Mouse (Mus musculus) embryonic facial prominence, embryonic 13.5 days (tissue): ENCODE measurements at regions not wholly inside any gene's neighbourhood (a gene's known extent, or its start where the extent isn't known, plus 50 kb on each side); places are given as distances from the start of the nearest gene placed in this dataset.

Source experiments
- ATAC-seq: fragments of 200-750 bp; cut with Nextera tagmentation; 2 replicates; pipeline ENCODE4 v1.8.0; 2017; ENCODE audit warnings: low read depth; ENCODE audit not compliant: insufficient number of reproducible peaks, insufficient read depth, low FRiP score, low TSS enrichment
- H3K27ac ChIP-seq: fragments of 300-500 bp; sonication (generic); 2 replicates; pipeline ENCODE4 v1.5.1; 2015; ENCODE audit warnings: moderate library complexity, mild to moderate bottlenecking, inconsistent platforms
- H3K27me3 ChIP-seq: fragments of 300-500 bp; sonication (generic); 2 replicates; pipeline ENCODE4 v1.6.1; 2015; ENCODE audit warnings: mild to moderate bottlenecking, inconsistent platforms
- H3K36me3 ChIP-seq: fragments of 300-500 bp; sonication (generic); 2 replicates; pipeline ENCODE4 v1.6.1; 2015; ENCODE audit warnings: mild to moderate bottlenecking, inconsistent platforms
- H3K4me1 ChIP-seq: fragments of 300-500 bp; sonication (generic); 2 replicates; pipeline ENCODE4 v1.6.1; 2015; ENCODE audit warnings: inconsistent platforms
- H3K4me2 ChIP-seq: fragments of 300-500 bp; sonication (generic); 2 replicates; pipeline ENCODE4 v1.6.1; 2015; ENCODE audit warnings: moderate library complexity, mild to moderate bottlenecking, inconsistent platforms
- H3K4me3 ChIP-seq: fragments of 300-500 bp; sonication (generic); 2 replicates; pipeline ENCODE4 v1.5.1; 2015; ENCODE audit warnings: mild to moderate bottlenecking, inconsistent platforms
- H3K9ac ChIP-seq: fragments of 300-500 bp; sonication (generic); 2 replicates; pipeline ENCODE4 v1.6.1; 2015; ENCODE audit warnings: mild to moderate bottlenecking, inconsistent platforms
- H3K9me3 ChIP-seq: fragments of 300-500 bp; sonication (generic); 2 replicates; pipeline ENCODE4 v1.6.1; 2016; ENCODE audit warnings: inconsistent platforms
- WGBS: fragments of 180-500 bp; shearing (Covaris S2); methylation state at CpG from one replicate; pipeline ENCODE4 v1.1.7; 2015; ENCODE audit warnings: mixed read lengths; 5-methylcytosine and 5-hydroxymethylcytosine counted together

GRCm38 (mm10) chr14:120675752-120676151 lies 197.5 kb downstream of the Rap2a start:
- H3K4me2 ChIP-seq = no peak overlapping the region
- H3K4me1 ChIP-seq = no peaks in the 10 kb centered on the region
- H3K9me3 ChIP-seq = no peaks in the 10 kb centered on the region
- no peak overlapping the region for H3K27ac ChIP-seq
- H3K9ac ChIP-seq = no peak overlapping the region
- ATAC-seq = no peak
- no peak overlapping the region for H3K4me3 ChIP-seq
- 73% methylated on average over 2 of the region's 2 CpGs for WGBS
- no peaks in the 10 kb centered on the region for H3K36me3 ChIP-seq
- no peaks in the 10 kb centered on the region for H3K27me3 ChIP-seq

GRCm38 (mm10) chr14:120678533-120678932 lies 200.3 kb downstream of the Rap2a start:
- ATAC-seq = no peak
- 84% methylated on average over 9 of the region's 9 CpGs for WGBS
- no peaks in the 10 kb centered on the region for H3K27me3 ChIP-seq

GRCm38 (mm10) chr14:120679072-120679471 lies 200.8 kb downstream of the Rap2a start:
- Histone ChIP-seq H3K27me3 (no peaks in the 10 kb centered on the region), H3K27ac (no peak overlapping the region), H3K4me3 (no peak overlapping the region), H3K9me3 (no peaks in the 10 kb centered on the region), H3K36me3 (no peaks in the 10 kb centered on the region), H3K4me2 (no peak overlapping the region), H3K9ac (no peak overlapping the region), H3K4me1 (no peaks in the 10 kb centered on the region)
- no peak for ATAC-seq
- 72% methylated on average over 2 of the region's 2 CpGs for WGBS

More at GRCm38 (mm10) chr14:120678533-120678932, 200.3 kb downstream of the Rap2a start:
- Histone ChIP-seq H3K4me2 (no peak overlapping the region), H3K9me3 (no peaks in the 10 kb centered on the region), H3K27ac (no peak overlapping the region), H3K9ac (no peak overlapping the region), H3K4me1 (no peaks in the 10 kb centered on the region), H3K36me3 (no peaks in the 10 kb centered on the region), H3K4me3 (no peak overlapping the region)

- no peaks in the 10 kb centered on the region for H3K27me3 ChIP-seq
- no peaks in the 10 kb centered on the region for H3K9me3 ChIP-seq
- H3K4me2 ChIP-seq = no peak overlapping the region
- H3K9ac ChIP-seq = no peak overlapping the region
- WGBS = 73% methylated on average over 2 of the region's 2 CpGs
- H3K4me1 ChIP-seq = no peaks in the 10 kb centered on the region
- no peak overlapping the region for H3K4me3 ChIP-seq
- ATAC-seq = no peak
- H3K27ac ChIP-seq = no peak overlapping the region
- no peaks in the 10 kb centered on the region for H3K36me3 ChIP-seq
These were observed 202.0 kb downstream of the Rap2a start for GRCm38 (mm10) chr14:120680272-120680671.

- H3K36me3 ChIP-seq = no peaks in the 10 kb centered on the region
- no peaks in the 10 kb centered on the region for H3K4me1 ChIP-seq
- no peaks in the 10 kb centered on the region for H3K9me3 ChIP-seq
- H3K27me3 ChIP-seq = no peaks in the 10 kb centered on the region
- H3K4me3 ChIP-seq = no peak overlapping the region
- no peak for ATAC-seq
- H3K4me2 ChIP-seq = no peak overlapping the region
- H3K9ac ChIP-seq = no peak overlapping the region
- H3K27ac ChIP-seq = no peak overlapping the region
- 73% methylated on average over 4 of the region's 4 CpGs for WGBS
These were observed 207.0 kb downstream of the Rap2a start for GRCm38 (mm10) chr14:120685263-120685662.

- Histone ChIP-seq H3K4me1 (no peaks in the 10 kb centered on the region), H3K4me3 (no peak overlapping the region), H3K27me3 (no peaks in the 10 kb centered on the region), H3K27ac (no peak overlapping the region), H3K9ac (no peak overlapping the region), H3K4me2 (no peak overlapping the region), H3K9me3 (no peaks in the 10 kb centered on the region), H3K36me3 (no peaks in the 10 kb centered on the region)
- 88% methylated on average over 7 of the region's 7 CpGs for WGBS
- no peak for ATAC-seq
These were observed 207.6 kb downstream of the Rap2a start for GRCm38 (mm10) chr14:120685877-120686276.

- no peaks in the 10 kb centered on the region for H3K27me3 ChIP-seq
- no peaks in the 10 kb centered on the region for H3K9me3 ChIP-seq
- H3K4me2 ChIP-seq = no peak overlapping the region
- no peak overlapping the region for H3K27ac ChIP-seq
- no peaks in the 10 kb centered on the region for H3K4me1 ChIP-seq
- WGBS = 87% methylated on average over 4 of the region's 4 CpGs
- H3K36me3 ChIP-seq = no peaks in the 10 kb centered on the region
- H3K9ac ChIP-seq = no peak overlapping the region
- no peak overlapping the region for H3K4me3 ChIP-seq
- ATAC-seq = no peak
These were observed 208.5 kb downstream of the Rap2a start for GRCm38 (mm10) chr14:120686751-120687150.

- Histone ChIP-seq H3K4me1 (no peaks in the 10 kb centered on the region), H3K27me3 (no peaks in the 10 kb centered on the region), H3K9me3 (no peaks in the 10 kb centered on the region), H3K4me2 (no peak overlapping the region), H3K4me3 (no peak overlapping the region), H3K9ac (no peak overlapping the region), H3K27ac (no peak overlapping the region), H3K36me3 (no peaks in the 10 kb centered on the region)
- no peak for ATAC-seq
- WGBS = 61% methylated on average over 4 of the region's 4 CpGs
These were observed 211.6 kb upstream of the Ipo5 start for GRCm38 (mm10) chr14:120699378-120699777.

- H3K4me1 ChIP-seq = no peaks in the 10 kb centered on the region
- no peak overlapping the region for H3K9ac ChIP-seq
- no peak overlapping the region for H3K4me2 ChIP-seq
- H3K4me3 ChIP-seq = no peak overlapping the region
- ATAC-seq = no peak
- H3K9me3 ChIP-seq = no peaks in the 10 kb centered on the region
- WGBS = 62% methylated on average over 4 of the region's 4 CpGs
- no peak overlapping the region for H3K27ac ChIP-seq
- no peaks in the 10 kb centered on the region for H3K36me3 ChIP-seq
- no peaks in the 10 kb centered on the region for H3K27me3 ChIP-seq
These were observed 205.7 kb upstream of the Ipo5 start for GRCm38 (mm10) chr14:120705301-120705801.

- Histone ChIP-seq H3K9me3 (no peaks in the 10 kb centered on the region), H3K9ac (no peak overlapping the region), H3K4me2 (no peak overlapping the region), H3K4me3 (no peak overlapping the region), H3K4me1 (no peaks in the 10 kb centered on the region), H3K36me3 (no peaks in the 10 kb centered on the region), H3K27me3 (no peaks in the 10 kb centered on the region), H3K27ac (no peak overlapping the region)
- no peak for ATAC-seq
- WGBS = 83% methylated on average over 4 of the region's 4 CpGs
These were observed 200.2 kb upstream of the Ipo5 start for GRCm38 (mm10) chr14:120710782-120711181.

- no peak overlapping the region for H3K4me3 ChIP-seq
- no peaks in the 10 kb centered on the region for H3K36me3 ChIP-seq
- no peaks in the 10 kb centered on the region for H3K27me3 ChIP-seq
- H3K9ac ChIP-seq = no peak overlapping the region
- no peak overlapping the region for H3K27ac ChIP-seq
- WGBS = 64% methylated on average over 20 of the region's 20 CpGs
- H3K4me1 ChIP-seq = no peaks in the 10 kb centered on the region
- ATAC-seq = no peak
- H3K9me3 ChIP-seq = no peaks in the 10 kb centered on the region
- no peak overlapping the region for H3K4me2 ChIP-seq
These were observed 190.3 kb upstream of the Ipo5 start for GRCm38 (mm10) chr14:120720464-120721445.
